Mouse (Mus musculus): ENCODE data around the gene Pin1rt1.

Gene Pin1rt1

GRCm38 (mm10) chr2:104711585-104712485 is 4.3 kb downstream of the Pin1rt1 start, which contains the start of gene Tcp11l1:
TSS of gene Tcp11l1 (minus strand) at chr2:104712169.
- peak; percentile 81 for DNase-seq

GRCm38 (mm10) chr2:104710670-104711370 is 5.4 kb downstream of the Pin1rt1 start:
- DNase-seq = no peak

- DNase-seq = no peak
Measured at GRCm38 (mm10) chr2:104709786-104710337, 6.3 kb downstream of the Pin1rt1 start.

- DNase-seq = no peak
Measured at GRCm38 (mm10) chr2:104704355-104704754, 11.8 kb downstream of the Pin1rt1 start.

- no peak for DNase-seq
Measured at GRCm38 (mm10) chr2:104703158-104703557, 13.0 kb downstream of the Pin1rt1 start.

GRCm38 (mm10) chr2:104699659-104700058 is 16.5 kb downstream of the Pin1rt1 start:
- DNase-seq = no peak

GRCm38 (mm10) chr2:104692551-104692950 is 23.6 kb downstream of the Pin1rt1 start:
- DNase-seq = no peak

GRCm38 (mm10) chr2:104690720-104691119 is 25.5 kb downstream of the Pin1rt1 start:
- no peak for DNase-seq

GRCm38 (mm10) chr2:104688724-104689123 is 27.5 kb downstream of the Pin1rt1 start:
- DNase-seq = no peak

GRCm38 (mm10) chr2:104688321-104688720 is 27.9 kb downstream of the Pin1rt1 start:
- DNase-seq = no peak

- DNase-seq = no peak
Measured at GRCm38 (mm10) chr2:104687261-104687660, 28.9 kb downstream of the Pin1rt1 start.

- peak; percentile 88 for DNase-seq
Measured at GRCm38 (mm10) chr2:104685418-104685817, 30.8 kb downstream of the Pin1rt1 start.

GRCm38 (mm10) chr2:104684771-104685170 is 31.4 kb downstream of the Pin1rt1 start:
- no peak for DNase-seq

- no peak for DNase-seq
Measured at GRCm38 (mm10) chr2:104677326-104677725, 38.9 kb downstream of the Pin1rt1 start.

- no peak for DNase-seq
Measured at GRCm38 (mm10) chr2:104671724-104672123, 44.5 kb downstream of the Pin1rt1 start.

- DNase-seq = no peak
Measured at GRCm38 (mm10) chr2:104669122-104669804, 46.9 kb downstream of the Pin1rt1 start.
